Mouse (Mus musculus) c-Kit-positive CD71-negative TER-119-negative erythroid progenitor cells, embryonic 14.5 days (primary cell): ENCODE measurements around the gene Cntf.

Experiments
- DNase-seq: peaks from one replicate; pipeline ENCODE4 v3.0.0-alpha.2; 2013; ENCODE audit warnings: low read depth

The Cntf gene

DNA sequence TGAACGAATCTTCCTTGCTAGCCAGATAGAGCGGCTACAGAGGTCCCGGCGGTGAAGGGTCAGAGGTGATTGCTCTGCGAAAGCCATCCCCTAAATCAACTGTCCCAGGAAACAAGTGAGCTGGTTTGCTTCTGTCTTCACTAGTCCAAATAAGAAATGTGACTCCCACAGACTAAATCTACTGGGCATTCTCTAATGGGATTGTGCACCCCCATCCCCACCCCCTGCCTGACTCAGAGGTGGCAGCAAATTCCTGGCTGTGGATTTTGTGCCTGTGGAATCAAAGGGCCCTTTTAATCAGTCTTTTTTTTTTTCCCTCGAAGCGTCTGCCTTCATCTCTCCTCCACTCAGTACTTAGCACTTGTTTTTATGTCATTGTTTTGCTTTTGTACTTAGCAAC lies at the start of gene Cntf:
Gene Cntf (minus strand): TSS at position 325 of the 400 bp plus-strand sequence.
- DNase-seq: no peak

DNA sequence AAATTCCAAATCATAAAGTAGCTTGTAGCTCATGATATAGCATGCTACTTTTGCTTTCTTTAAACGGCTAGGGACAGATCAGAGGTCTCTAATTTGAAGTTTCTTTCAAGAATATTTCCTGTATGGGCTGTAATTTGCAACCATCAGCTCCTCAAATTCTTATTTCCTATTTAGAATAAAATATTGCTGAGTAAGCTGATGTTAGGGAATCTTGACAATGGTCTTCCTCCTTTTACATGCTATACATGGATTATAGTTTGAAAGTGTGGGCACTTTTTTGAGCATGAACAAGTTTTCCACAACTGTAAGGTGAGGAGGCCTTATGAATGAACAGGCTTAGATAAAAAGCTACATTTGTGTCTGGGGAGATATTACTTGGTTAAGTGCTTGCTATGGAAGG lies 48.5 kb upstream of the Cntf start:
- DNase-seq: no peak

DNA sequence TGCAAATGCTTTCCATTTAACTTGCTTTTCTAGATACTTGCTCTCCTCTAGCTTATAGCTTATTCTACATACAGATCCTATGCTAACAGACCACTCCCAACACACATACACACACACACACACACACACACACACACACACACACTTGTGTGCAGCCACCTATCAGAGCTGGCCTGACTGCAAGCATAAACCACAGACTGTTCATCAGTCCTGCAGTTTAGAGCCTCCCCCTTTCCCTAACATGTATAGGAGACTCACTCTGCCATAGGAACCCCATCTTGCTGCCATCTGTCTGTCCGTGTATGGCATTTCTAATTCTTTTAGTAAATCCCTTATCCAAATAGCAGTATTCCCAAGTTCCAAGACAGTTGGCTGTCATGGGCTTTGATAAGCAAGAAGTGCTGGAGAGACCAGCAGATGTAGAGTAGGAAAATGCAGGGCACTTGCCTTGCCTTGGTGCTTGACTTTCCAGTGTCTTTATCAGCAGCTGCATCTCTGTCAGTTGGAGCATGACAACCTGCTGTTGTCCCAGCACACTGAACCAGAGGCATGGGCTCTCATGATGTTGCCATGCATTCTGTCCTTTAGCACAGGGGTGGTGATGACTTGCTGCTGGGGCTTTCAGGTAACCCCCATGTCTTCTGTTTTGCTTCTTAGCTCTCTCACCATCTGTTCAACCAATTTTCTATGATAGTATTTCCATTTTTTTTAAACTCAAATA lies 47.4 kb upstream of the Cntf start:
- no peak for DNase-seq

DNA sequence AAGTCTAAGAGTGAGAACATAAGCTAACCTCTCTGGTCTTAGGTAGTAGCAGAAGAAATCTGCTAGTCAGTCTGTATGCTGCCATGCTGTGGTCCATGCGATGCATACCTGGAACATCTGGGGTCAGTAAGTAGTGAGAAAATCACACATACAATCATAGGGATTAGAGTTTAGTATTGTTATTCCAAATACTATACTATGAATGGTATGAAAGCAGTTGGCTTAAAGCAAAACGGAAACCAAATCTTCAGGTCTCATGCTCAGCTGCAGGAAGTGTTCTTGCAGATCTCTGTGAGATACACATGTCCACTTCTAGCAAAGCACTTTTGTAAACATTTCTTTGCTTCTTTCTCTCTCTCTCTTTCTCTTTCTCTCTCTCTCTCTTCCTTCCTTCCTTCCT lies 40.8 kb upstream of the Cntf start:
- no peak for DNase-seq

DNA sequence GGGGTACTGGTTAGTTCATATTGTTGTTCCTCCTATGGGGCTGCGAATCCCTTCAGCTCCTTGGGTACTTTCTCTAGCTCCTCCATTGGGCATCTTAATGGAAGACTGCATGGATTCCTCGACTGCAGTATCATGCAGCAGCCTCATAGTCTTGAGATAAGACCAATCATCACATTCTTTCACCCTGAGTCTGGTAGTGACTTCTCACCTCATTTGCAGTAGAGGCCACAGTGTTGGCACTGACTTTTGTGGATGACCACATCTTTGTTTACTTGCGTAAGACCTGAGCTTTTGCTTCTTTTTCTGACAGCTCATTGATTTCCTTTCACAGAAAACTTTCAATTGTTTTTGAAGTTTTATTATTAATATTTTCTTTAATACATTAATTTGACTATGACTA lies 40.3 kb upstream of the Cntf start:
- DNase-seq: no peak

DNA sequence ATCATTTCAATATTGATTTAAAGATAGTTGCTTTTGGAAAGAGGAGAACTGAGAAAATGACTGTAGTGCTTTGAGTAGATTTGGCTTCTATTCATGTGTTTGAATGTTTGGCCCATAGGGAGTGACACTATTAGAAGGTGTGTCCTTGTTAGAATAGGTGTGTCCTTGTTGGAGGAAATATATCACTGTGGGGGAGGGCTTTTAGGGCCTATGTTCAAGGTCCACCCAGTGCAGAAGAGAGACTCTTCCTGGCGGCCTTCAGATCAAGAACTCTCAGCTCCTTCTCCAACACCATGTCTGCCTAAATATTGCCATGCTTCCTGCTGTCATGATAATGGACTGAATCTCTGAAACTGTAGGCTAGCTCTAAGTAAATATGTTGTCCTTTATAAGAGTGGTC lies 38.8 kb upstream of the Cntf start:
- no peak for DNase-seq

DNA sequence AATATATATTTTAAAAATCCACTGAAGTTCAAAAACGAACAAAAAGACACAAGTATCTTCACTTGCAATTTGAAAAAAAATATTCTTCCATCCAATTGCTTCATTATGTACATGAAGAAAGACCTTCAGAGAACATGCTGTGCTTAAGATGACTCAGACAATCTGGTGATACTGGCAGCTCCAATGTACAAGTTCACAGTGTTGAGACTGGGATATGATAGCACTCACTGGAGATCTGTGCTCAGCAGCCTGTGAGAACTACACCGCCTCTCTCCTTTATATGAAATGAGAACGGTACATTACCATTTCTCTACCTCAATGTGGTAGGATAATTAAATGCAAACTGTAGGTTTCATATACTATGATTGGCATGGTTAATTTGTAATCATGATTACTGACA lies 37.4 kb upstream of the Cntf start:
- no peak for DNase-seq

DNA sequence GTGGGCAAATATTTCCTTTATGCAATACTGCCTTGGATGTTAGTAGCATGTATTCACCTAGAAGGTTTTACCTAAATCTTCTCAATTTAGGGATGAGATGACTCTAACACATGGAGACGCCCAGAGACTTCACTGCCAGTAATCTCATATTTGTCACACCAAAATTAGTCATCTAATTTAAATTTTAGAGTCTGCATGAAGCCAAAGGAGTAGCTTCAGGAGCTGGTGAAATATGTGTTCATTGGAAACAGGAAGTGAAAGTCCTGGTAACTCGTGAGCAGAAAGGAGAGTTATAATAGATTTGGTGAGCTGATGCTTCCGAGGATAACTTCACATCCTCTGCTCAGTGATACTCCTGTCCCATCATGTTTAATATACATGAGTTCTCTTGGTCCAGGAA lies 35.6 kb upstream of the Cntf start:
- peak; percentile 25 for DNase-seq

DNA sequence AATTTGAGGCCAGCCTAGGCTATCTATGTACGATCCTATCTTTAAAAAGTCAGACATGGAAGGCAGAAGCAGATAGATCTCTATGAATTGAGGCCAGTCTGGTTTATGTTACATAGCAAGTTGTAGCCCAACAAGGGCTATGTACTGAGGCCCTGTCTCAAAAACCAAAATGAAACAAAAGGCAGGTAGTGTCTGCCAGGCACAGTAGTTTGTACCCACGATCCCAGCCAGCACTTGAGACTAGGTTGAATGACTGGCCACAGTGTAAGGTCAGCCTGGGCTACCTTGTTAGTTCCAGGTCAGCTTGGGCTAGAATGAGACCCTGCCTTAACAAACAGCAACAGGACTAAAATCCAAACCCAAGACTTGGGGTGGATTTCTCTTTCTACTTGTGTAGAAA lies 35.2 kb upstream of the Cntf start:
- no peak for DNase-seq

DNA sequence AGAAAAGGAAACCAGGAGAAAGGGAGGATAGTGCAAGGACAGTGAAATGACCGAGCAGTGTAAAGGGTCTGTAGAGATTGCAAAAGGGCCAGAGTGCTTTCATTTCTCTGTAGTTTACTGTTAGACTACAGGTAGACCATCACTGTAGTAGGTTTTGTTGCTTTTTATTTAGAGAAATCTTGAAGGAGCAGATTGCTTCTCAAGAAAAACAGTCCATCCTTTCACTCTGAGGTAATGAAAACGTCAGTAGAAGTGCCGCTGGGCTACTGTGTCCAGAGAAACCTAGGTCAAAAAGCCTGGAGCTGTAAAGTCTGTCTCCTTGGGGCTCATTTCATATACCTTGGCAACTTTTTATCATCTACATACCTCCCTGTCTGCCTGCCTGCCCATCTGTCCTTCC lies 33.6 kb upstream of the Cntf start:
- no peak for DNase-seq

DNA sequence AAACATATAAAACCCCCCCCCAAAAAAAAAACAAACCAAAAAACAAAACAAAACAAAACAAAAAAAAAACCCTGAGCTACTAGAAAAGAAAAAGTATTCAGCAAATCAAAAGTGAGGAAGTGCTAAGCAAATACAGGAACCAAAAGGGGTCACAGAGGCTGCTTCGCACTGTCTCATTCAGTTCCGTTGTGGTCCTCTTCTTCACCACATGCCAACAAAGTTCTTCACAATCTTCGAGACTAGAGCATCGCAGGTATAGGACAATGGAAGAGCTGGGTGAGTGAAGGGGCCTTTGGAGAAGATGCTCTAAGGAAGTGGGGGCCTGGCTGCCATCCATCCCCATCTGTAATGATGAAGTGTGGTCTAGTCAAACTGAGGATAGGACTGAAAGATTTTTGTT lies 33.0 kb upstream of the Cntf start:
- peak; percentile 31 for DNase-seq

DNA sequence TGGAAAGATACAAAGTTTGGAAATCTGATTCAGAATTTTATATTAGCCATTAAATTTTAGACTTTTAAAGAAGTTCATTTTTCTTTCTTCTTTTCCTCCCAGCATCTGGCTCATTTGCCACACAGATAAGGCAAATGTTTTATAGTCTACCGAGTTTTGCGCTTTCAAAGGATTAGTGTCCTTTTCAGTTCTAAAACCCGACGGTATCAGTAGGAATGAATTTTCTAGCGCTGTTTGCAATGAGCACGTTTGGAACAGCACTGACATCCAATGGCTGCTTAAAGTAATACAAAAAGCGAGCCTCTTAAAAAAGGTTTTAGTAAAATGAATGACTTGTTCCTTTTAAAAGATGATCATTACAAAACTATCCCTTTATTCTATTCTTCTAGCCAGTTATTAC lies 31.6 kb upstream of the Cntf start:
- peak; percentile 24 for DNase-seq

DNA sequence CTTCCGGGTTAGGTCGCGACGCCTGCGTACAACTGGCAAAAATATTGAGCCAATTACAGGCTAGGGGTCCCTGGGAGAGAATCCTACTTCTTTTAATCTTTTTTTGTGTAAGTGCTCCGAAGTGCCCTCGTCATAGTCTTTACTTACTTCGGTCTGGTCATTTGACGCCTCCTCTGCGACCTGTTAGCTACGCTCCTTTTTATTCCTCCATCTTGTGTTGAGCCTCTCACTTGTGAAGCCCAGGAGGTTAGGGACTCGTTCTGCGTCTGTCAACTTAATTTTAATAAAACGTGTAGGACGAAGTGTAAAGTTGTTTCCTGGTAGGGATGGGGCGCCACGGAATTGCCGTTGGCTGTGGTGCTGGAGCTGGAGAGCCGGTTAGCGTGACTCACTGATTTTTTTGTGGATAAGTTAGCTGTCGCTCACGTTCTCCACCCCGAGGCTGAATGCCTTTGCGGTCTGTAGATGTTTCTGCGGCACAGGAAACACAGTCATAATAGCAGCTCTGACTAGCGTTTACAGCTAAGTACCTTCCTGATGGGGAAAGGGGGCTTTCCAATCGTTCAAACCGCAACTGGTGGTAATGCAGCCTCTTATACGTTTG lies 31.0 kb upstream of the Cntf start:
- peak; percentile 84 for DNase-seq

DNA sequence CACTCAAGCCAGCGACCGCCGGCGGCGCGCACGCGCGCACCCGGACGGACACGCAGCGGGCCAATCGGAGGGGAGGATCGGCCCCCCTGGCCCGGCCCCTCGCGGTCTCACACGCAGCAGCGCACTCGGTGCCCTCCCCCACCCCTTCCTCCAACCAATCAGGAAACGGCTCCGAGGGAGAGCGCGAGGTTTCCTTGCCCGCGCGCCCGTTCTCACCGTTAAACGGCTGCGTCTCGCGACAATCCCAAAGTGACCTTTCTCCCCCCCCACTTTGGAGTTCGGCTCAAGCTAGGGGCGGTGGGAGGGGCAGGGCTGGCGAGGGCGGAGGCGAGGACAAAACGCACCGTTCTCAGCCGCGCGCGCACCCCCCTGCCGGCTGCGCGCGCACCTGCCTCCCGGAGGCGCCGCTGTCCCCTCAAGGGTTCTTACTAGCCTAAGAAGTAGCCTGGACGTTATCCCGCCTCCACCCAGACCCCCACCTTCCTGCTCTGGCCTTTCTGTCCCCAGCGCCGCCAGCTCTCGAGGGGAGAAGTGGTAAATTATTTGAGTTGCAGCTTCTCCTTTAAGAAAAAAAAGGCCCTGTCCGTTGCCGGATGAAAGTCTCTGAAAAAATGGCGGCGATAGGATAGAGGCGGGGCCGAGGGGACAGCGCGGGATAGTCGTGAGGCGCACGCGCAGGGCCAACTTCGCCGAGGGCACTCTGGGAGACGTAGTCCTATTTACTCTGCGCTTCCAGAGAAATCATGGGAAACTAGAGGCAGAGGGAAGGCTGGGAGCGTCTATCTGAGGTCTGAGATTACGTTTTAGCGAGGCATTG lies 30.3 kb upstream of the Cntf start, which contains the start of the genes Zfp91 and Lpxn:
Gene Zfp91 (minus strand): TSS at position 616 of the 817 bp plus-strand sequence.
Gene Lpxn (plus strand): TSS at position 683 of the 817 bp plus-strand sequence.
- peak; percentile 96 for DNase-seq

DNA sequence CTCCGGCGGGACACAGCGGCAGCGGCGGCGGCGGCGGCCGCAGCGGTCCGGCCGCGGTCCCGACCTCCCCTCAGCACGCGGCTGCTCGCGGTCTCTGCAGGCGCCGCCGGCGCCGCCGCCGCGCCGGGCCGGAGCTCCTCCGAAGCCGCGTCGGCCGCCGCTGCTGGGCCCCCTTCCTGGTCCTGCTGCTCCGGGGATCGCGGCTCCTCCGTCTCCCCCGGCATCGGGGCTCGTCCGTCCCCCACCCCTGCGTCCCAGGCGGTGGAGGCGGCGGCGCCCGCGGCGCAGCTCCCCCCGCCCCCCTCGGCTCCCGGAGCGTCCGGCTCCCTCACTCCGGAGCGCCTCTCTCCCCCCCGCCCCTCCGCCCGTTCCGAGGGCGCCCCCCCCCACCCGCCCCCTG lies 29.7 kb upstream of the Cntf start:
- DNase-seq: no peak

DNA sequence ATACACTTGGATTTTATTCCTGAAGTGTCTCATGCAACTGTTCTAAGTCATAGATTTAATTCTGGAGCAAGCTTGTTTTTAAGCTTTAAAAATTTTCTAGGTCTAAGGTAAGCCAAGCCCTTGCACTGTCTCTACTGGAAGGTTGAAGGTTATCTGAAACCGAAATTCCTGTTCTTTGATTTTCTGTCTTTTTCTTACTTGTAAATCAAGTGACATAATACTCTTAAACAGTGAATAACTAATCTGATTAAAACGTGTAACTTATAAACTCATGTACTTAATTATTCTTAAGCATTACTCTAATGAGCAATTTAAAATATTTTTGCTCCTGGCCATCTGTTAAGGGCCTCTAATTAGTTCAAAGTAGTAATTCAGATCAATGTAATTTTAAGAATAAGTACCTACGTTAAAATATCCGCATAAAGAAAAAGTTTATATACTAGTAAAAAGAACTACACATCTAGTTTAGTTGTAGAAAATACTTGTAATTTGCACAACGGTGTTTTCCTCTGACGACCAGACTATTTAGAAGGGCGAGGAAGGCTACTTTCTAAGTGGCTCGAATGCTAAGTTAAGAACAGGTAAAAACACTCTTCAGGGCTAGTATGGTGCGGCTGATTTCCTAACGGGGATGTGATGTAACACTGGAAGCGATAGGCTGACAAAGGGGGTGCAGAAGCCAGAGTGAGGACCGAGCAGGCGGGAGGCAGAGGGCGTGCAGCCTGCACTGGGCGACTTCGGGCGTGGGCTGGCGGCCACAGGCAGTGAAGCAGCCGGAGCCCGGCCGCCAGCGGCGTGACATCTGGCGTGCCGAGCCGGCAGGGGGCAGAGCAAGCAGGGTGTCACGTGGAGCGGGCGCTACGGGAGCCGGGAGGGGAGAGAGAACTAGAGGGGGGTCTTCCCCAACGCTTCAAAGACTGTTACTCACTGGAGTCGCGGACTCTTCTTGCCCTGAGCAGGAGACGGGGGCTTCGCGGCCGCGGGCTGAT lies 28.9 kb upstream of the Cntf start:
- peak; percentile 77 for DNase-seq

DNA sequence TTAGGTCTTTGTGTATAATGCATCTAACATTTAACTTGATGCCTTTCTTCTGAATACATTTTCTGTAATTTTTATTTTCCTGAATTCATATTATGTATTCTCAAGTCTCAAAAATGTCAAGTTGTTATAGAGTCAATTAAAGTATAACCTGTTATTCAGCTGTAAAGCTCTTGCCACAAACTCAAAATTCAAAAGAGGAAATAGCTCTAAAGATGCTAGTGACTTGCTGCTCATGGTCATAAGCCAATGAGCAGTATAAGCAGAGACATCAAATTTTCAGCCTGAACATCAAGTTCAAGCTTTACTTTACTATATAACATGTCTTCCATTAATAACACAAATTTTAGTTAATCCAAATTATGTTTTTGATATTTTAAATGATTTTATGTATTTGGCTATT lies 26.9 kb upstream of the Cntf start:
- DNase-seq: no peak

DNA sequence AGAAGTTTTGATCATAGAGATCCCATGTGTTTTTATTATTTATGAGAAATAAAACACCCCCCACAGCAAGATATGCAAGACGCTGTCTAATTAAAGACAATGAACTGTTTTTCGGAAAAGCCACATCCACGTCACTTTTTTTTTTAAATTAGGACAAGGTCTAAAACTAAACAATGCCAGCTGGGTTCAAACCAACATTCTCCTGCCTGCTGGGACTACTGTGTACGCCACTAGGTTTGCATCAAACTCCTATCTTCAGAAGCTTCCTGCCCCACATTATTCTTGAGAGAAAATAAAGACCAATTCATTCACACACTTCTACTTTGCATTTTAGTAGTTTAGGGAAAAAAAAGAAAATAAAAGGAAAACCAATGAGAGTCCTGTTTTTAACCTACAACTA lies 22.3 kb upstream of the Cntf start:
- no peak for DNase-seq

DNA sequence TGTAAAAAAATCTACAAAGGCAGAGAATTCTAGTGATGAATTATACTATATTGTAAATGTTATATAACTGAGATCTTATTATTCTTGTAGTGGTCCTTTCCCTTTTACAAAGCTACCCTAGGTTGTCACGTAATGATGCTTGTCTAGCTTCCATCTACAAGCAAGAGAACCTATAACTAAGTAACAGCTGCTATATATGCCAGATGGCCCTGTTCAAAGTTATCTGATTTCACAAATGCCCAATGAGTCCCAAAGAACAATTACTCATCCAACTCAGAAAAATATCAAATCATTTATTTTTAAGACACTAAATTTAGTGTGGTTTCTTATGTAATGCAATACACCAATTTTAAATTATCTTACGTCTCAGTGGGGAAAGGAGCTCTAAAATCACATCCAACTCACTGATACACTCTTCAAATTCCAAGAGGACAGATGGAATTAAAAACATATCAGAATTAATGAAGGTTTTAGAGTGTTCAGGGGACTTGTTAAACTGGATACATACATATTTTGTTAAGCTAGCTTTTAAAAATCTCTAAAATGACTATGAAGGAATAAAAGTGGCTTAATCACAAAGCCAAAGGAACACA lies 21.5 kb upstream of the Cntf start:
- no peak for DNase-seq

DNA sequence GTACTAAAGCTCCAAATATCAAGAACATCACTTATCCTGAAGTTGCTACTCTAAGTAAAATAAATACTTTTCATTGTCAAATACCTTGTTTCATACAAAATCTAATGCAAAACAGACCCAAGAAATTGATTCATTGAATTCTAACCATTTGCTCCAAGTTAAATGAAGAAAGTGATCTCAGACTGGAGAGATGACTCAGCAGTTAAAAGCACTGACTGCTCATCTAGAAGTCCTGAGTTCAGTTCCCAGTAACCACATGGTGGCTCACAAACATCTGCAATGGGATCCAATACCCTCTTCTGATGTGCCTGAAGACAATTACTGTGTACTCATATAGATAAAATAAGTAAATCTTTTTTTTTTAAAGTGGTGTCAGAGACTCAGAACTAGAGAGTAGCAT lies 15.0 kb upstream of the Cntf start:
- no peak for DNase-seq

DNA sequence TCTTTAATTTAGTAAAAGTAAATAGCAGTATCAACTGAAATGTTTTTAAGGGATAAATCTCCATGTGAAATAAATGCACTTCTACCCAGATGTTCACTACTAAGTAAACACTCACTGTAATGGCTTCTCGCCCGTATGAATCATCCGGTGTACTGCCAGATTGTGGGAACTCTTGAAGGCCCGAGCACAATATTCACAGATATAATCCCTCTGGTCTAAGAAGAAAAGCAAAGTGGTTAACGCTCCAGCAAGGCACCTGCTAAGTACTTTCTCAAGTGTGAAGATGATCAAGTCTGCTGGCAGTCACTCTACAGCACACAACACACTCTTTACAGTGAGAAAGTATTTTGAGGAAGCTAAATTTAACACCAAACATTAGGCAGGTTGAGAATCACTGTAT lies 5.5 kb upstream of the Cntf start:
- DNase-seq: no peak
